Mouse (Mus musculus) MEL (cell line): ENCODE data around the gene Cdca3. TPM values are rescaled to one million over a fixed set of nuclear protein-coding genes. Genes with fewer than 3 reads are reported as not detected.

ENCODE experiments used
- DNase-seq: peaks from one replicate; pipeline ENCODE4 v3.0.0; 2011; ENCODE audit warnings: low read depth, low spot score
- H3K27ac ChIP-seq: 2 replicates; pipeline ENCODE4 v1.5.1; 2012; ENCODE audit warnings: low read depth, mild to moderate bottlenecking, control low read depth, low read length, moderate library complexity; ENCODE audit not compliant: control insufficient read depth
- H3K27me3 ChIP-seq, 2 experiments: fragments of 150-350 bp in 1 of 2; sonication (generic) in 1 of 2; 2 replicates each; pipeline ENCODE4 v1.6.1; 2012; ENCODE audit warnings: low read length in 2 of 2, mild to moderate bottlenecking in 2 of 2, improper control_type of control experiment in 1 of 2, moderate library complexity in 1 of 2; ENCODE audit not compliant: insufficient read depth in 2 of 2, control insufficient read depth in 1 of 2
- H3K36me3 ChIP-seq, 2 experiments: 2 replicates each; pipeline ENCODE4 v1.6.1; 2012 to 2014; ENCODE audit warnings: low read length in 2 of 2, improper control_type of control experiment in 1 of 2, inconsistent platforms in 1 of 2, mild to moderate bottlenecking in 1 of 2; ENCODE audit not compliant: insufficient read depth in 2 of 2, control insufficient read depth in 1 of 2
- H3K4me1 ChIP-seq, 2 experiments: fragments of 150-350 bp in 1 of 2; sonication (generic) in 1 of 2; 2 replicates each; pipeline ENCODE4 v1.6.1; 2012; ENCODE audit warnings: low read length in 2 of 2, improper control_type of control experiment in 1 of 2, mild to moderate bottlenecking in 1 of 2; ENCODE audit not compliant: insufficient read depth in 2 of 2, control insufficient read depth in 1 of 2
- H3K4me3 ChIP-seq, 2 experiments: fragments of 150-350 bp in 1 of 2; sonication (generic) in 1 of 2; 2 replicates each; pipeline ENCODE4 v1.5.1; 2012; ENCODE audit warnings: low read depth in 2 of 2, low read length in 2 of 2, mild to moderate bottlenecking in 2 of 2, moderate library complexity in 2 of 2, control low read depth in 1 of 2, improper control_type of control experiment in 1 of 2; ENCODE audit not compliant: control insufficient read depth in 1 of 2, insufficient read depth in 1 of 2
- H3K79me2 ChIP-seq: 2 replicates; pipeline ENCODE4 v1.6.1; 2012; ENCODE audit warnings: mild to moderate bottlenecking, low read length, moderate library complexity; ENCODE audit not compliant: control insufficient read depth, poor library complexity, insufficient read depth
- H3K9ac ChIP-seq: 2 replicates; pipeline ENCODE4 v1.6.1; 2012; ENCODE audit warnings: low read depth, mild to moderate bottlenecking, control low read depth, low read length, moderate library complexity; ENCODE audit not compliant: control insufficient read depth, poor library complexity, severe bottlenecking
- H3K9me3 ChIP-seq: fragments of 150-350 bp; sonication (generic); replicated peaks from 2 replicates; pipeline ENCODE4 v1.6.1; 2012; ENCODE audit warnings: mild to moderate bottlenecking, low read length, improper control_type of control experiment, moderate library complexity; ENCODE audit not compliant: insufficient read depth
- BHLHE40 ChIP-seq: IDR thresholded peaks from 2 replicates; pipeline ENCODE4 v1.6.1; 2012; ENCODE audit warnings: low read depth, mild to moderate bottlenecking, inconsistent platforms, low read length, improper control_type of control experiment, borderline replicate concordance
- CHD1 ChIP-seq: IDR thresholded peaks from 2 replicates; pipeline ENCODE4 v1.6.1; 2012; ENCODE audit warnings: low read depth, mild to moderate bottlenecking, inconsistent platforms, low read length, improper control_type of control experiment
- CHD2 ChIP-seq: IDR thresholded peaks from 2 replicates; pipeline ENCODE4 v1.6.1; 2011; ENCODE audit warnings: low read length, improper control_type of control experiment
- E2F4 ChIP-seq: IDR thresholded peaks from 2 replicates; pipeline ENCODE4 v1.6.1; 2011; ENCODE audit warnings: low read depth, low read length, improper control_type of control experiment, borderline replicate concordance
- ETS1 ChIP-seq: IDR thresholded peaks from 2 replicates; pipeline ENCODE4 v1.6.1; 2012; ENCODE audit warnings: low read depth, mild to moderate bottlenecking, inconsistent platforms, low read length, improper control_type of control experiment, moderate library complexity
- GABPA ChIP-seq: IDR thresholded peaks from 2 replicates; pipeline ENCODE4 v1.6.1; 2012; ENCODE audit warnings: low read depth, mild to moderate bottlenecking, inconsistent platforms, low read length, improper control_type of control experiment, moderate library complexity
- GATA1 ChIP-seq: IDR thresholded peaks from 2 replicates; pipeline ENCODE4 v1.6.1; 2011; ENCODE audit warnings: low read depth, low read length, improper control_type of control experiment
- HCFC1 ChIP-seq: IDR thresholded peaks from 2 replicates; pipeline ENCODE4 v1.6.1; 2012; ENCODE audit warnings: low read depth, mild to moderate bottlenecking, inconsistent platforms, low read length, improper control_type of control experiment, moderate library complexity
- JUND ChIP-seq: IDR thresholded peaks from 2 replicates; pipeline ENCODE4 v1.6.1; 2011; ENCODE audit warnings: low read depth, mild to moderate bottlenecking, improper control_type of control experiment, low read length
- KAT2A ChIP-seq: conservative IDR thresholded peaks from 2 replicates; pipeline ENCODE4 v1.6.1; 2012; ENCODE audit warnings: low read depth, low read length, improper control_type of control experiment, inconsistent platforms
- MAFK ChIP-seq: IDR thresholded peaks from 2 replicates; pipeline ENCODE4 v1.6.1; 2011; ENCODE audit warnings: low read depth, mild to moderate bottlenecking, low read length, improper control_type of control experiment, borderline replicate concordance
- MAX ChIP-seq: IDR thresholded peaks from 2 replicates; pipeline ENCODE4 v1.6.1; 2011; ENCODE audit warnings: low read length, improper control_type of control experiment
- MAZ ChIP-seq: IDR thresholded peaks from 2 replicates; pipeline ENCODE4 v1.6.1; 2012; ENCODE audit warnings: low read depth, mild to moderate bottlenecking, inconsistent platforms, low read length, improper control_type of control experiment
- MEF2A ChIP-seq: IDR thresholded peaks from 2 replicates; pipeline ENCODE4 v1.6.1; 2014; ENCODE audit warnings: low read depth, mild to moderate bottlenecking, inconsistent platforms, low read length, improper control_type of control experiment; ENCODE audit not compliant: poor library complexity, insufficient replicate concordance, severe bottlenecking; ENCODE audit errors: extremely low read depth
- MXI1 ChIP-seq: IDR thresholded peaks from 2 replicates; pipeline ENCODE4 v1.6.1; 2011; ENCODE audit warnings: mild to moderate bottlenecking, low read depth, low read length, improper control_type of control experiment
- MYB ChIP-seq: IDR thresholded peaks from 2 replicates; pipeline ENCODE4 v1.6.1; 2011; ENCODE audit warnings: mild to moderate bottlenecking, low read depth, low read length, improper control_type of control experiment
- MYC ChIP-seq: IDR thresholded peaks from 2 replicates; pipeline ENCODE4 v1.6.1; 2011; ENCODE audit warnings: low read depth, mild to moderate bottlenecking, low read length, improper control_type of control experiment, moderate library complexity
- NELFE ChIP-seq: IDR thresholded peaks from 2 replicates; pipeline ENCODE4 v1.6.1; 2011; ENCODE audit warnings: low read depth, low read length, improper control_type of control experiment
- POLR2A ChIP-seq, 2 experiments: IDR thresholded peaks; 2 replicates each; pipeline ENCODE4 v1.6.1; 2011 to 2012; ENCODE audit warnings: low read length in 2 of 2, mild to moderate bottlenecking in 2 of 2, control low read depth in 1 of 2, improper control_type of control experiment in 1 of 2, low read depth in 1 of 2, moderate library complexity in 1 of 2; ENCODE audit not compliant: control insufficient read depth in 1 of 2, insufficient read depth in 1 of 2, poor library complexity in 1 of 2
- POLR2AphosphoS2 ChIP-seq: IDR thresholded peaks from 2 replicates; pipeline ENCODE4 v1.6.1; 2011; ENCODE audit warnings: low read length, improper control_type of control experiment
- RAD21 ChIP-seq: IDR thresholded peaks from 2 replicates; pipeline ENCODE4 v1.6.1; 2011; ENCODE audit warnings: mild to moderate bottlenecking, low read depth, low read length, improper control_type of control experiment
- SIN3A ChIP-seq: IDR thresholded peaks from 2 replicates; pipeline ENCODE4 v1.6.1; 2012; ENCODE audit warnings: low read length, improper control_type of control experiment, inconsistent platforms
- TBP ChIP-seq: IDR thresholded peaks from 2 replicates; pipeline ENCODE4 v1.8.0; 2011; ENCODE audit warnings: low read depth, low read length, improper control_type of control experiment
- TCF12 ChIP-seq: IDR thresholded peaks from 2 replicates; pipeline ENCODE4 v1.6.1; 2014; ENCODE audit warnings: low read depth, mild to moderate bottlenecking, inconsistent platforms, low read length, improper control_type of control experiment, moderate library complexity
- USF1 ChIP-seq: IDR thresholded peaks from 2 replicates; pipeline ENCODE4 v1.6.1; 2014; ENCODE audit warnings: low read depth, mild to moderate bottlenecking, inconsistent platforms, low read length, improper control_type of control experiment, moderate library complexity
- ZC3H11A ChIP-seq: IDR thresholded peaks from 2 replicates; pipeline ENCODE4 v1.6.1; 2012; ENCODE audit warnings: low read depth, mild to moderate bottlenecking, inconsistent platforms, low read length, improper control_type of control experiment
- ZKSCAN1 ChIP-seq: IDR thresholded peaks from 2 replicates; pipeline ENCODE4 v1.6.1; 2012; ENCODE audit warnings: low read depth, mild to moderate bottlenecking, inconsistent platforms, low read length, improper control_type of control experiment, moderate library complexity
- ZMIZ1 ChIP-seq: IDR thresholded peaks from 2 replicates; pipeline ENCODE4 v1.6.1; 2012; ENCODE audit warnings: low read depth, mild to moderate bottlenecking, inconsistent platforms, low read length, improper control_type of control experiment, moderate library complexity
- ZNF384 ChIP-seq: IDR thresholded peaks from 2 replicates; pipeline ENCODE4 v1.6.1; 2012; ENCODE audit warnings: low read depth, mild to moderate bottlenecking, inconsistent platforms, low read length, improper control_type of control experiment
- polyA plus RNA-seq, 2 experiments: library from polyadenylated mRNA; stranded (reverse) in 1 of 2; unstranded in 1 of 2; fragments of >175 nt in 1 of 2; fragments of >200 nt in 1 of 2; gene quantifications; 2 replicates each; pipeline versions ENCODE4 v1.2.1 to v1.2.4; 2012; ENCODE audit warnings: low replicate concordance in 2 of 2, low read depth in 1 of 2; ENCODE audit not compliant: insufficient read length in 2 of 2, insufficient read depth in 1 of 2, missing spikeins in 1 of 2
- total RNA-seq: library from RNA; depleted of rRNA; stranded (reverse); fragments of 300-350 nt; gene quantifications from 2 replicates; pipeline ENCODE4 v1.2.3, GENCODE M21; 2012

Cdca3 gene
- total and polyA plus RNA-seq, 3 experiments, result 54.5 to 185 TPM; not detected in 1

GRCm38 (mm10) chr6:124828101-124828592, 1.2 kb upstream of the Cdca3 start:
- H3K4me1 ChIP-seq, result peaks cover 2 to 6% of the 10 kb centered on the region in 2 experiments; a peak in 3 of 4 replicates
- peaks cover 22% of the 10 kb centered on the region for H3K79me2 ChIP-seq
- H3K36me3 ChIP-seq, result peaks cover 4 to 8% of the 10 kb centered on the region in 2 experiments
- DNase-seq, result peak; percentile 76
- H3K9ac ChIP-seq, result peak overlapping the region; percentile 69
- peak overlapping the region; percentile 33 for H3K27ac ChIP-seq
- H3K27me3 ChIP-seq, result no peaks in the 10 kb centered on the region
- 0 out of 4 replicates have a peak, but pooled peaks of 1 of the 2 experiments have one; percentile 22 for TF ChIP-seq POLR2A (IDR thresholded peaks at IDR 0.05; ENCODE audit: control insufficient read depth in 1 of 2, insufficient read depth in 1 of 2, low read depth in 1 of 2, low read length in 2 of 2, poor library complexity in 1 of 2)
- no peak for TF ChIP-seq POLR2AphosphoS2
- no peak for TF ChIP-seq MAFK
- TF ChIP-seq ZKSCAN1, result no peak
- TF ChIP-seq USF1, result no peak
- no peak for TF ChIP-seq ZC3H11A
- peak; percentile 69 for TF ChIP-seq GATA1
- TF ChIP-seq JUND, result no peak
- TF ChIP-seq ETS1, result no peak
- no peak for TF ChIP-seq MAX
- no peak for TF ChIP-seq MYC
- TF ChIP-seq MAZ, result no peak
- TF ChIP-seq ZNF384, result no peak
- TF ChIP-seq MXI1, result no peak; the same call in 1 of the 2 replicates
- peak overlapping the region; percentile 63 to 89 for H3K4me3 ChIP-seq
- H3K9me3 ChIP-seq, result no peaks in the 10 kb centered on the region

GRCm38 (mm10) chr6:124829799-124830700, 703 bp downstream of the Cdca3 start:
- Histone ChIP-seq H3K27ac (peak overlapping the region; percentile 88), H3K36me3 (peaks cover 0 to 8% of the 10 kb centered on the region in 2 experiments; a peak in 2 of 4 replicates), H3K4me1 (peaks cover 2 to 6% of the 10 kb centered on the region in 2 experiments; a peak in 3 of 4 replicates)
- TF ChIP-seq CHD2 (peak; percentile 70), MYB (0 out of 2 replicates have a peak, but pooled peaks have one; percentile 5), CHD1 (peak; percentile 95; the same call in 1 of the 2 replicates), ZNF384 (no peak), NELFE (peak; percentile 43), MEF2A (no peak), POLR2AphosphoS2 (peak; percentile 89), BHLHE40 (no peak), ZMIZ1 (peak; percentile 95), GABPA (no peak), E2F4 (peak; percentile 90), TCF12 (peak; percentile 40; the same call in 1 of the 2 replicates), MYC (peak; percentile 65; the same call in 1 of the 2 replicates), ETS1 (0 out of 2 replicates have a peak, but pooled peaks have one; percentile 45), ZC3H11A (no peak), SIN3A (peak; percentile 89), KAT2A (peak; percentile 12), TBP (peak; percentile 61), RAD21 (no peak), MAZ (peak; percentile 30; the same call in 1 of the 2 replicates), HCFC1 (peak; percentile 63)

More at GRCm38 (mm10) chr6:124829799-124830700, 703 bp downstream of the Cdca3 start:
- no peaks in the 10 kb centered on the region for H3K27me3 ChIP-seq
- no peaks in the 10 kb centered on the region for H3K9me3 ChIP-seq
- H3K9ac ChIP-seq, result peak overlapping the region; percentile 85
- H3K79me2 ChIP-seq, result peaks cover 22% of the 10 kb centered on the region
- DNase-seq, result peak; percentile 98
- peak overlapping the region; percentile 79 to 83 for H3K4me3 ChIP-seq
